Mouse (Mus musculus) embryonic facial prominence, embryonic 13.5 days (tissue): ENCODE measurements around the gene Pigw. TPM values are rescaled to one million over a fixed set of nuclear protein-coding genes. Genes with fewer than 3 reads are reported as not detected.

Source experiments
- ATAC-seq: fragments of 200-750 bp; cut with Nextera tagmentation; 2 replicates; pipeline ENCODE4 v1.8.0; 2017; ENCODE audit warnings: low read depth; ENCODE audit not compliant: insufficient number of reproducible peaks, insufficient read depth, low FRiP score, low TSS enrichment
- H3K27ac ChIP-seq: fragments of 300-500 bp; sonication (generic); 2 replicates; pipeline ENCODE4 v1.5.1; 2015; ENCODE audit warnings: moderate library complexity, mild to moderate bottlenecking, inconsistent platforms
- H3K27me3 ChIP-seq: fragments of 300-500 bp; sonication (generic); 2 replicates; pipeline ENCODE4 v1.6.1; 2015; ENCODE audit warnings: mild to moderate bottlenecking, inconsistent platforms
- H3K36me3 ChIP-seq: fragments of 300-500 bp; sonication (generic); 2 replicates; pipeline ENCODE4 v1.6.1; 2015; ENCODE audit warnings: mild to moderate bottlenecking, inconsistent platforms
- H3K4me1 ChIP-seq: fragments of 300-500 bp; sonication (generic); 2 replicates; pipeline ENCODE4 v1.6.1; 2015; ENCODE audit warnings: inconsistent platforms
- H3K4me2 ChIP-seq: fragments of 300-500 bp; sonication (generic); 2 replicates; pipeline ENCODE4 v1.6.1; 2015; ENCODE audit warnings: moderate library complexity, mild to moderate bottlenecking, inconsistent platforms
- H3K4me3 ChIP-seq: fragments of 300-500 bp; sonication (generic); 2 replicates; pipeline ENCODE4 v1.5.1; 2015; ENCODE audit warnings: mild to moderate bottlenecking, inconsistent platforms
- H3K9ac ChIP-seq: fragments of 300-500 bp; sonication (generic); 2 replicates; pipeline ENCODE4 v1.6.1; 2015; ENCODE audit warnings: mild to moderate bottlenecking, inconsistent platforms
- H3K9me3 ChIP-seq: fragments of 300-500 bp; sonication (generic); 2 replicates; pipeline ENCODE4 v1.6.1; 2016; ENCODE audit warnings: inconsistent platforms
- WGBS: fragments of 180-500 bp; shearing (Covaris S2); methylation state at CpG from one replicate; pipeline ENCODE4 v1.1.7; 2015; ENCODE audit warnings: mixed read lengths; 5-methylcytosine and 5-hydroxymethylcytosine counted together
- polyA plus RNA-seq: library from polyadenylated mRNA; unstranded; fragments of >200 nt; fragmentation: Nextera tagmentation; extraction: Ambion mirVana; gene quantifications from 2 replicates; pipeline ENCODE4 v1.2.1, GENCODE M21; 2015

Gene Pigw
- polyA plus RNA-seq, 1 experiment from 2014 or later, result 1.5 TPM

GRCm38 (mm10) chr11:84904597-84905144 is 24.6 kb upstream of the Pigw start:
- Histone ChIP-seq H3K4me3 (no peak overlapping the region), H3K27ac (no peak overlapping the region), H3K9me3 (no peaks in the 10 kb centered on the region), H3K4me2 (no peak overlapping the region), H3K9ac (no peak overlapping the region), H3K36me3 (peaks cover 99% of the 10 kb centered on the region), H3K4me1 (no peaks in the 10 kb centered on the region), H3K27me3 (no peaks in the 10 kb centered on the region)
- ATAC-seq, result no peak
- 74% methylated on average over 9 of the region's 9 CpGs for WGBS

GRCm38 (mm10) chr11:84893113-84893512 is 13.0 kb upstream of the Pigw start:
- ATAC-seq, result no peak
- no peak overlapping the region for H3K27ac ChIP-seq
- H3K4me3 ChIP-seq, result no peak overlapping the region
- H3K9ac ChIP-seq, result no peak overlapping the region
- peaks cover 84% of the 10 kb centered on the region for H3K36me3 ChIP-seq
- H3K9me3 ChIP-seq, result no peaks in the 10 kb centered on the region
- no peaks in the 10 kb centered on the region for H3K4me1 ChIP-seq
- H3K4me2 ChIP-seq, result no peak overlapping the region
- no peaks in the 10 kb centered on the region for H3K27me3 ChIP-seq
- WGBS, result 89% methylated on average over 15 of the region's 15 CpGs

GRCm38 (mm10) chr11:84891705-84892104 is 11.6 kb upstream of the Pigw start:
- Histone ChIP-seq H3K36me3 (peaks cover 76% of the 10 kb centered on the region), H3K9ac (no peak overlapping the region), H3K4me2 (no peak overlapping the region), H3K27me3 (no peaks in the 10 kb centered on the region), H3K27ac (no peak overlapping the region), H3K4me3 (no peak overlapping the region), H3K9me3 (no peaks in the 10 kb centered on the region), H3K4me1 (no peaks in the 10 kb centered on the region)
- 91% methylated on average over 7 of the region's 7 CpGs for WGBS
- ATAC-seq, result no peak

- Histone ChIP-seq H3K4me1 (no peaks in the 10 kb centered on the region), H3K36me3 (peaks cover 73% of the 10 kb centered on the region), H3K27ac (no peak overlapping the region), H3K9ac (no peak overlapping the region), H3K4me2 (no peak overlapping the region), H3K4me3 (no peak overlapping the region), H3K9me3 (no peaks in the 10 kb centered on the region), H3K27me3 (no peaks in the 10 kb centered on the region)
- 86% methylated on average over 2 of the region's 2 CpGs for WGBS
- no peak for ATAC-seq
Observed at GRCm38 (mm10) chr11:84889492-84889891, 9.4 kb upstream of the Pigw start.

GRCm38 (mm10) chr11:84888025-84888424 is 7.9 kb upstream of the Pigw start:
- peaks cover 78% of the 10 kb centered on the region for H3K36me3 ChIP-seq
- H3K9ac ChIP-seq, result no peak overlapping the region
- no peak overlapping the region for H3K4me3 ChIP-seq
- no peaks in the 10 kb centered on the region for H3K9me3 ChIP-seq
- 95% methylated on average over 8 of the region's 8 CpGs for WGBS
- no peaks in the 10 kb centered on the region for H3K27me3 ChIP-seq
- no peak overlapping the region for H3K27ac ChIP-seq
- no peaks in the 10 kb centered on the region for H3K4me1 ChIP-seq
- no peak overlapping the region for H3K4me2 ChIP-seq
- no peak for ATAC-seq

- Histone ChIP-seq H3K4me2 (no peak overlapping the region), H3K4me1 (no peaks in the 10 kb centered on the region), H3K27me3 (no peaks in the 10 kb centered on the region), H3K4me3 (no peak overlapping the region), H3K36me3 (peaks cover 73% of the 10 kb centered on the region), H3K27ac (no peak overlapping the region), H3K9me3 (no peaks in the 10 kb centered on the region), H3K9ac (no peak overlapping the region)
- whole genome bisulfite sequencing, result 87% methylated on average over 11 of the region's 11 CpGs
- no peak for ATAC-seq
Observed at GRCm38 (mm10) chr11:84886767-84887511, 6.9 kb upstream of the Pigw start.

GRCm38 (mm10) chr11:84886236-84886635 is 6.2 kb upstream of the Pigw start:
- peaks cover 67% of the 10 kb centered on the region for H3K36me3 ChIP-seq
- 93% methylated on average over 5 of the region's 5 CpGs for WGBS
- H3K4me3 ChIP-seq, result no peak overlapping the region
- H3K4me2 ChIP-seq, result no peak overlapping the region
- no peaks in the 10 kb centered on the region for H3K27me3 ChIP-seq
- no peak overlapping the region for H3K9ac ChIP-seq
- peaks cover 5% of the 10 kb centered on the region for H3K4me1 ChIP-seq
- H3K9me3 ChIP-seq, result no peaks in the 10 kb centered on the region
- no peak for ATAC-seq
- no peak overlapping the region for H3K27ac ChIP-seq

- no peak overlapping the region for H3K9ac ChIP-seq
- no peak overlapping the region for H3K4me3 ChIP-seq
- H3K27ac ChIP-seq, result no peak overlapping the region
- H3K27me3 ChIP-seq, result no peaks in the 10 kb centered on the region
- no peaks in the 10 kb centered on the region for H3K9me3 ChIP-seq
- WGBS, result 79% methylated on average over 4 of the region's 4 CpGs
- ATAC-seq, result no peak
- H3K4me1 ChIP-seq, result peaks cover 9% of the 10 kb centered on the region
- no peak overlapping the region for H3K4me2 ChIP-seq
- H3K36me3 ChIP-seq, result peaks cover 62% of the 10 kb centered on the region
Observed at GRCm38 (mm10) chr11:84885238-84885637, 5.2 kb upstream of the Pigw start.

- ATAC-seq, result no peak
- Histone ChIP-seq H3K27ac (no peak overlapping the region), H3K4me3 (no peak overlapping the region), H3K36me3 (peaks cover 42% of the 10 kb centered on the region), H3K9ac (no peak overlapping the region; the same call in 1 of the 2 replicates), H3K9me3 (no peaks in the 10 kb centered on the region), H3K4me2 (no peak overlapping the region), H3K27me3 (no peaks in the 10 kb centered on the region), H3K4me1 (peaks cover 14% of the 10 kb centered on the region)
- 88% methylated on average over 7 of the region's 7 CpGs for WGBS
Observed at GRCm38 (mm10) chr11:84882346-84882745, 2.3 kb upstream of the Pigw start.

GRCm38 (mm10) chr11:84880971-84881370 is 886 bp upstream of the Pigw start:
- Histone ChIP-seq H3K4me1 (peaks cover 14% of the 10 kb centered on the region), H3K27ac (peak overlapping the region; percentile 93), H3K4me3 (peak overlapping the region; percentile 84), H3K27me3 (no peaks in the 10 kb centered on the region), H3K36me3 (peaks cover 36% of the 10 kb centered on the region), H3K9ac (peak overlapping the region; percentile 86), H3K9me3 (no peaks in the 10 kb centered on the region), H3K4me2 (peak overlapping the region; percentile 94)
- no peak for ATAC-seq
- 40% methylated on average over 9 of the region's 9 CpGs for WGBS

GRCm38 (mm10) chr11:84880465-84880961 is 428 bp upstream of the Pigw start:
- H3K9ac ChIP-seq, result peak overlapping the region; percentile 86
- H3K9me3 ChIP-seq, result no peaks in the 10 kb centered on the region
- 0 out of 2 replicates have a peak, but pooled peaks have one; percentile 17 for ATAC-seq
- H3K27me3 ChIP-seq, result no peaks in the 10 kb centered on the region
- peak overlapping the region; percentile 84 for H3K4me3 ChIP-seq
- under 1% methylated on average over 24 of the region's 24 CpGs for WGBS
- H3K36me3 ChIP-seq, result peaks cover 33% of the 10 kb centered on the region
- peak overlapping the region; percentile 94 for H3K4me2 ChIP-seq
- peaks cover 14% of the 10 kb centered on the region for H3K4me1 ChIP-seq
- H3K27ac ChIP-seq, result peak overlapping the region; percentile 93
